Mouse (Mus musculus) neutrophil, adult 5-6 weeks (primary cell): Measurements from ENCODE around the gene Fbxo42. TPM values are rescaled to one million over a fixed set of nuclear protein-coding genes. Genes with fewer than 3 reads are reported as not detected.

Source experiments
- ATAC-seq: fragments of 151-379, 151-347 bp; 2 replicates; pipeline ENCODE4 v1.8.0; 2017; ENCODE audit warnings: mild to moderate bottlenecking, moderate TSS enrichment; ENCODE audit not compliant: insufficient number of reproducible peaks, poor library complexity, low FRiP score, severe bottlenecking; ENCODE audit errors: extremely low read depth
- total RNA-seq: library from RNA; stranded (forward); fragments of 200-1000 nt; gene quantifications from 2 replicates; pipeline ENCODE4 v1.2.3, GENCODE M21; 2017

Fbxo42 gene
- total RNA-seq, 1 experiment from 2014 or later = 10.9 TPM

- no peak for ATAC-seq
Measured at GRCm38 (mm10) chr4:141161699-141162208, 14.0 kb downstream of the Fbxo42 start.

GRCm38 (mm10) chr4:141163729-141164128, 16.0 kb downstream of the Fbxo42 start:
- ATAC-seq = no peak

- no peak for ATAC-seq
Measured at GRCm38 (mm10) chr4:141165744-141166292, 18.1 kb downstream of the Fbxo42 start.

- ATAC-seq = no peak
Measured at GRCm38 (mm10) chr4:141167156-141167555, 19.4 kb downstream of the Fbxo42 start.

- ATAC-seq = no peak
Measured at GRCm38 (mm10) chr4:141172121-141172520, 24.4 kb downstream of the Fbxo42 start.

- ATAC-seq = no peak
Measured at GRCm38 (mm10) chr4:141175783-141176182, 28.1 kb downstream of the Fbxo42 start.

- ATAC-seq = no peak
Measured at GRCm38 (mm10) chr4:141176328-141176838, 28.7 kb downstream of the Fbxo42 start.

- no peak for ATAC-seq
Measured at GRCm38 (mm10) chr4:141178500-141178899, 30.8 kb downstream of the Fbxo42 start.

- no peak for ATAC-seq
Measured at GRCm38 (mm10) chr4:141180831-141181230, 33.1 kb downstream of the Fbxo42 start.

GRCm38 (mm10) chr4:141181981-141182380, 34.3 kb downstream of the Fbxo42 start:
- peak; percentile 83; the same call in 1 of the 2 replicates for ATAC-seq

GRCm38 (mm10) chr4:141183932-141184331, 36.2 kb downstream of the Fbxo42 start:
- ATAC-seq = no peak

- no peak for ATAC-seq
Measured at GRCm38 (mm10) chr4:141184426-141184825, 36.7 kb downstream of the Fbxo42 start.

- no peak for ATAC-seq
Measured at GRCm38 (mm10) chr4:141186923-141187836, 39.5 kb downstream of the Fbxo42 start.

- no peak for ATAC-seq
Measured at GRCm38 (mm10) chr4:141191294-141191693, 43.6 kb downstream of the Fbxo42 start.

- ATAC-seq = no peak
Measured at GRCm38 (mm10) chr4:141194553-141194952, 46.8 kb downstream of the Fbxo42 start.

GRCm38 (mm10) chr4:141196981-141197685, 49.4 kb downstream of the Fbxo42 start:
- no peak for ATAC-seq

GRCm38 (mm10) chr4:141197686-141198035, 49.9 kb downstream of the Fbxo42 start:
- no peak for ATAC-seq

- ATAC-seq = no peak
Measured at GRCm38 (mm10) chr4:141200906-141201305, 53.2 kb downstream of the Fbxo42 start.

GRCm38 (mm10) chr4:141202192-141202591, 54.5 kb downstream of the Fbxo42 start:
- ATAC-seq = no peak
